Mouse (Mus musculus): ENCODE measurements around the gene Cnih1.
"Not testable (repeated sequence)": the region's sequence is repeated elsewhere in the genome, so short reads cannot be mapped to it uniquely, and the experiment has no call there.

Cnih1 gene

DNA sequence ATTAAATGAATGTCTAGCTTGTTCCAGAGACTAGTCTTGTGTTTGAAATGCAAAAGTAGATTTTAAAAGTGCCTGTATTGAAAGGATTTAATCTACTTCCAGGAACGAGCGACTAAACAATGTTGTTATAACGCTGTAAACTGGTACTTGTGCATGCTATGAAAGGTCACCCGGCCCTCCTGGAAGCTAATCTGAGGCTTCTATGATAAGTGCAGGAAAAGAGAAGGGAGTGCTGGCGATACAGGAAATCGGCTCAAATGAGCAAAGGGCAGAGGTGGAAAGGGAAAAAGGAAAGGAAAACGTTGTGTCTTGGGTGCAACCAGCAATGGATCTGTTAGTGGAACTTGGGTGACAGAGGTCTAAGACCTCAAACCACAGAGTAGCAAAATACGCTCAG, 292 bp upstream of the Cnih1 start:
- no peak for DNase-seq (ENCODE audit: low spot score)

DNA sequence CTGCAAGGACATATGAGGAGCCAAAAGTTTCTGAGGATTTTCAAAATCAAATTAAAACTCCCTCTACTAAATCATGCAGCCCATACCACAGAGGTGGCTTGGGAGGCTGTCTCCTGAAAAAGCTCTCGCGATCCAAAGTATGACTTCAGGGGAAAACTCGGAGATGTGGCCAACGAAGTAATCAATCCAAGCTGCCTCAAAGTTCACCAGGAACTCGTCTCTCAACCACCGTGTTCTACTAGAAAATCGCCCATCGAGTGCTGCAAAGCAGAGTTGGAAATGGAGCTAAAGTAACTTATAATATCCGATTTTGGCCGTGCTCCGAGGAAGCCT, 791 bp downstream of the Cnih1 start:
- no peak for DNase-seq (ENCODE audit: low spot score)

DNA sequence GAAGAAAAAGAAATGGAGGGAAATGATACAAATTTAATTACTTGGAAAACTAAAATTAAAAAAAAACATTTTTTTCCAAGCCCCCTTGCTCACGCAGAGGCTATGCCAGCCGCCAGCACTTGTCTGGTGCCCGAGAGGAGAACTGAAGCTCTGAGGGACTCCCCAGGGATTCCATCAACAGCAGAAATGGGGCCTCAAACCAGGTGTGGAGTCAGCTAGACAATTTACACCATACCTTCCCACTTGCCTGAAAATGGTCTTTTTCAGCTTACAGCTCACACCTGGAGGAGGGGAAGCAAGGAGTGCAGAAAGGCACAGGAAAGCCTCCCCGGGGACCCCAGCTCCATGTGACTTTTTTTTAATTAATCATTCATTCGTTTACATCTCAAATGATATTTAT, 3.0 kb downstream of the Cnih1 start:
- DNase-seq (ENCODE audit: low spot score) = no peak

- DNase-seq (ENCODE audit: low spot score) = no peak
Observed at GRCm38 (mm10) chr14:46783327-46783926, 4.8 kb downstream of the Cnih1 start.

- no peak for DNase-seq (ENCODE audit: low spot score)
Observed at GRCm38 (mm10) chr14:46782187-46782828, 5.9 kb downstream of the Cnih1 start.

DNA sequence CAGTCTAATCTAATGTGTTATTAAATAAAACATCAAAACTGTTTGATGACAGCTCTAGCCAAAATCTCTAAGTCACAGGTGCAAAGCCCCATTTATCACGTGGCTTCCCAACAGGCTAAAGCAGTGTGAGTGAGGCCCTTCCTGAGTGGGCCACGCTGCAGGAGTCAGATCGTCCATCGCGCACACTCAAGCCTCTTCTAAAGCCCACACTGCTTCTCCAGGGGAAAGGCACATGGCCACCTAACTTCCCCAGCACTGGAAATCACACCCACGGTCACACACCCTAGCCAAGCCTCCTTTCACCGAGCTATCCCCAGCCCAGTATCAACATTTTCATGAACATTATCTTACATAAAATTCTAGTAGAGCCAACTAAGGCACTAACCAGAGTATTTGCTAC, 7.1 kb downstream of the Cnih1 start:
- DNase-seq (ENCODE audit: low spot score) = no peak

GRCm38 (mm10) chr14:46779217-46779616, 9.0 kb downstream of the Cnih1 start:
- DNase-seq (ENCODE audit: low spot score) = no peak

GRCm38 (mm10) chr14:46778756-46779155, 9.5 kb downstream of the Cnih1 start:
- no peak for DNase-seq (ENCODE audit: low spot score)

GRCm38 (mm10) chr14:46770036-46770435, 18.2 kb downstream of the Cnih1 start:
- no peak for DNase-seq (ENCODE audit: low spot score)

GRCm38 (mm10) chr14:46767116-46767515, 21.1 kb downstream of the Cnih1 start:
- DNase-seq (ENCODE audit: low spot score) = no peak

DNA sequence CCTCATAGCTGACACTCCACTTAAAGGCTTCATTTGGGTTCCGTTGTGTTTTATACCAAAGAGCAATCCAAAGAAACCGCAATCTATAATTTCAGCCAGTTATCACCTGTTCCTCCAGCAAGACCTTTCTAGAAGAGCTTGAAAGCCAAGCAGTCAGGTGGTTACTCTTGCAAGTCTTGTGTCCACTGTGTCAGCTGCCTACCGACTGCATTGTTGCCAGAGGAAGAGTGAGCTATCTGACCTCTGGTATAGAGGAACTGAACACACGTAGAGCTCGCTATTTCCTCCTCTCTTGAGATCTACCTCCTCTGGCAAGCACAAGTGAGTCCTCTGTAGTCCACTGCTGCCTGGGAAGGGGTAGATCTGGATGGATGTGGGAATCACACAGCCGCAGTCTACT, 27.0 kb downstream of the Cnih1 start:
- DNase-seq (ENCODE audit: low spot score) = no peak

GRCm38 (mm10) chr14:46760355-46761029, 27.7 kb downstream of the Cnih1 start, which contains the start of gene Cdkn3:
Gene Cdkn3 (plus strand): TSS chr14:46760541.
- peak; percentile 52 for DNase-seq (ENCODE audit: low spot score)

GRCm38 (mm10) chr14:46759970-46760354, 28.2 kb downstream of the Cnih1 start:
- DNase-seq (ENCODE audit: low spot score) = no peak

DNA sequence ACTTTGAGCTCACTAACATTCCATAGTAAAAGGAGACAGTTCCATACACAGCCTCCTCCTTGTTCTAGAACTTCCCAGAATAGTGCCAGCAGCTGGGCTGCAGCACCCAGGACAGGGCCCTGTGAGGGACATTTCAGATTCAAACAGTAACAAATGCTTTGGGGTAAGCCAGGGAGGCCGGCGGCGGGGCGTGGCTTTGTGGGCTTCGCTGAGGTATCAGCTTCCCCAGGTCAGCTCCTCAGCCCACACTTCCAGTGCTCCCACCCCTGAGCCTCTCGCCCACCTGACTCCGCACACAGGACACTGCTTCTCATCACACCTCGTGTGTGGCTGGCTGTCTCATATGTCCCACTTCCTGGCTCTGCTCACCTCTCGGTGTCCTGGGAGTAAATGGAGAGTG, 30.5 kb downstream of the Cnih1 start:
- DNase-seq (ENCODE audit: low spot score) = no peak

GRCm38 (mm10) chr14:46755851-46756250, 32.4 kb downstream of the Cnih1 start:
- no peak for DNase-seq (ENCODE audit: low spot score)

- not testable (repeated sequence) for DNase-seq (ENCODE audit: low spot score)
Observed at GRCm38 (mm10) chr14:46754371-46754770, 33.8 kb downstream of the Cnih1 start.

DNA sequence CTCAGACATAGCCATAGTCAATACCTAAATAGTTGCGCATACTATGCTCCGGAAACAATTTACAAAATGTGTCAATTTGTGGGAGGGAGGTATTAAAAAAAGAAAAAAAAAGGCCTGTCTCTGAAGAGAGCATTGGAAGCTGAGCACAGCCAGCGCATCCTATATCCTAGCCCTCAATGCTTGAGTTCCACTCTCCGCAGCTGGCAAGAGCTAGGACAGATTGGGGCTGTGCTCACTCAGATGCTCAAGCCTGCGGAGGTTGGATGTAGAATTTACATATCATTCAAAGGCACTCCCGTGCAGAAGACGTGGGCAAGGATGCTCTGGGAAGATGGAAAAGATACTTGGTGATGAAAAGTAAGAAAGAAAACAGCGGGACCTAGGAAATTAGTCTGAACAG, 42.8 kb downstream of the Cnih1 start:
- DNase-seq (ENCODE audit: low spot score) = no peak

DNA sequence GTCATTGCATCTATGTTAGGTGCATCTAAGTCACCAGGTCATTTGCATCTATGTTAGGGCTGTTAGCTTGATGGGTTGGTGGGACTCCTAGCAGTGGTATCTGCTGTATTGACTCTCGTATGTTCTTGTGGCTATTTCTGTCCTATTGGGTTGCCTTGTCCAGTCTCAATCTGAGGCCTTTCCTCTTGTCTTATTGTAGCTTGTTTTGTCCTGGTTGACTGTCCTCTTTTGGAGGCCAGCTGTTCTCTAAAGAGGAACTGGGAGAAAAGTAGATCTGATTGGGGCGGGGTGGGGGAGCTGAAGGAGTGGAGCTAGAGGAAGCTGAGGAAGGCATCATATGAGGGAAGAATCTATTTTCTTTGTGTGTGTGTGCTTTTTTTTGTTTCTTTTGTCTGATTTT, 45.5 kb downstream of the Cnih1 start:
- DNase-seq (ENCODE audit: low spot score) = no peak

GRCm38 (mm10) chr14:46737346-46737745, 50.9 kb downstream of the Cnih1 start:
- DNase-seq (ENCODE audit: low spot score) = not testable (repeated sequence)

DNA sequence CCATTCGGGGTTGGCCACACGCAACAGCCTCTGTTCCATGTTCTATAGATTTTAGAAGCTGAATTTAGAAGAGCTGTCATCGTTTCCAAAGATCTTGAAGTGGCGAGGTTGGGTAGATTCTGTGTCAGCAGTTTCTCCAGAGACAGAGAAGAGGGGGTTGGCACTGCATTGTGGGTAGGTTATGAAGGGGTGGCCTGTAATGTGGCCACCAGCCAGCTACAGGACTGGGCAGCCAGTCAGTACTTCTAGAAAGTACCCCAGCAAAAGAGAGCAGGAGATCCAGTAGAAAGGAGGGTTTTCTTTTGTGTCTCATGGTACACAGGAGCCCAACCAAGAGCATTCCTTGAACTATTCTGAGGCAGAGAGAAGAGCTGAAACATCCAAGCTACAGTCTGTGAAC, 51.8 kb downstream of the Cnih1 start:
- no peak for DNase-seq (ENCODE audit: low spot score)

- no peak for DNase-seq (ENCODE audit: low spot score)
Observed at GRCm38 (mm10) chr14:46734761-46735455, 53.3 kb downstream of the Cnih1 start.

DNA sequence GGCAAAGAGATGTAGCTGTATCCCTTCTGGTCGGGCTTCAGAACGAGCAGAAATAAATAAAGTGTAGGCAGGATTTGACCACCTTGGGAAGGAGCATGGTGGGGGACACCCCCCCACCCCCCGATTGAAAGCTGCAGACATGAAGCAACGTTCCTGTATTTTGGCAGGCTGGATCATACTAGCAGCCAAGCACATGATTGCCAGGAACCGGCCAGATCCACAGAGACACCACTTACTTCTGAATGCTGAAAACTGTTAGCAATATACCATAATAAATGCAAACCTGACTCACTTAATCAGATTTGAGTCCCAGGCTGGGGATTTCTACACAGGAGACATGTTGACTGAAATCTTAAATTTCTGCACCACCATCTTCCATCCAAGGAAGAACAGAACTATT, 53.9 kb downstream of the Cnih1 start:
- DNase-seq (ENCODE audit: low spot score) = no peak

DNA sequence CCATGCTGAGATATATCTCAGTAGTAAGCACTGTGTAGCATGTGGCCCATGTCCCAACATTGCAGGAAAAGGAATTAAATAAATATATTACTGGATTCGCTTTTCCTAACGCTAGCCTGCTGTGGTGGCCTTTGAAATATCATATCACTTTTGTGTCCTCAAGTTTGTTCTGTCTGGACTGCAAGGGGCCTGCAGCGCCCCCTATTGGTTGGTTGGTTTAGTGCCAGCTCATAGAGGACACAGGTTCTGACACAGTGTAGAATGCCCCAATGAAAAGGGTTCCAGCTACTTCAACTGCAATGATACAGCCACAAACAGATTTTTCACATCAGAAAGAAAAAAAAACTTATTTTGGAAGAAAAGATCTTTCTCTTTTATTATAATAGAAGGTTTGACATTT, 62.5 kb downstream of the Cnih1 start:
- DNase-seq (ENCODE audit: low spot score) = peak; percentile 12
